Mouse (Mus musculus) Patski (cell line): Measurements from ENCODE around the gene Scfd2. TPM values are rescaled to one million over a fixed set of nuclear protein-coding genes. Genes with fewer than 3 reads are reported as not detected.

Source experiments
- ATAC-seq: fragments of 100-300 bp; one replicate; pipeline ENCODE4 v1.8.0; 2021
- CTCF ChIA-PET: fragments of 350-600 bp; sonication (Branson Sonifier 250); formaldehyde crosslinking; loops from one replicate; lab custom pipeline; 2022; ENCODE audit warnings: inconsistent platforms; lab: Charles Lee
- POLR2A ChIA-PET: fragments of 350-600 bp; sonication (Branson Sonifier 250); formaldehyde crosslinking; loops from one replicate; lab custom pipeline; 2022; ENCODE audit warnings: antibody characterized with exemption, inconsistent platforms; lab: Charles Lee
- DNase-seq: peaks from one replicate; pipeline ENCODE4 v3.0.0-alpha.2; 2011; ENCODE audit warnings: low read depth, low spot score
- H3K27me3 ChIP-seq: fragments of 371-371 bp; one replicate; pipeline ENCODE4 v1.5.1; 2021
- CTCF ChIP-seq: fragments of 100-300 bp; IDR thresholded peaks from one replicate; pipeline ENCODE4 v1.5.1; 2021
- in situ Hi-C: fragments of 300-500 bp; cut with MboI; formaldehyde crosslinking; loops from 3 replicates; pipeline ENCODE4 v1.11.1; 2018; ENCODE audit warnings: low pct_unique_long_range_greater_than_20kb, mixed read lengths
- polyA plus RNA-seq: library from polyadenylated mRNA; unstranded; gene quantifications from one replicate; pipeline ENCODE4 v1.2.3, GENCODE M21; 2021

Scfd2 gene
- polyA plus RNA-seq, 1 experiment from 2014 or later = 8.6 TPM

GRCm38 (mm10) chr5:74316333-74316945, 215.1 kb downstream of the Scfd2 start:
- DNase-seq = no peak
- no peaks in the 10 kb centered on the region for H3K27me3 ChIP-seq
- POLR2A ChIA-PET = no interaction called here
- no peak for TF ChIP-seq CTCF
- ATAC-seq = no peak
- CTCF ChIA-PET = no interaction called here
- in situ Hi-C loops = loop anchor here (10.0 to 25.0 kb wide), 2 partner anchors 296 to 618 kb away; no protein-coding TSS in a partner anchor

GRCm38 (mm10) chr5:74315471-74316245, 215.9 kb downstream of the Scfd2 start:
- ChIA-PET CTCF (interaction anchor here (0.8 kb wide), 1 partner anchor 39 kb away, joined by 3 read pairs; no protein-coding TSS in a partner anchor), POLR2A (no interaction called here)
- H3K27me3 ChIP-seq = no peaks in the 10 kb centered on the region
- no peak for TF ChIP-seq CTCF
- ATAC-seq (no peak), DNase-seq (no peak)
- in situ Hi-C loops = loop anchor here (10.0 to 25.0 kb wide), 2 partner anchors 297 to 619 kb away; no protein-coding TSS in a partner anchor

DNA sequence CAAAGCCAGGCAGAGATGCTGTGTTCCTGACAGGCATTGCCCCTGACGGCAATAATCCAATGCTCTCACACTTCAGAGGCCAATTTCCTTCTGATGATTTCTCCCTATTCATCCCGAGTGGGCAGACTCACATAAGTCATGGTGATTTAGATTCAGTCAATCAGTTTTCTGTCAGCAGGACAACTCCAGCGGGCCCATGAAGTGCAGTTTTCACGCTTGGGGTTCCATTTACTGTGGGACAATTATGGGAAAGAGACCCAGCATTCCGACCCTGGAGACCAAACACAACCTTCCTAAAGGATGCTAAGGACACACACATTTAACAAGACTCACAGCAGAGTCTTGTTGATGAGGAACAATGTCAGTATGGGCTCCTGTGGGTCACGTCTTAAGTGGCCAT, 217.1 kb downstream of the Scfd2 start:
- no peak for TF ChIP-seq CTCF

GRCm38 (mm10) chr5:74313542-74313941, 218.0 kb downstream of the Scfd2 start:
- in situ Hi-C loops = loop anchor here (5.0 to 25.0 kb wide), 3 partner anchors 299 to 844 kb away; no protein-coding TSS in a partner anchor
- no peak for TF ChIP-seq CTCF
- no peak for DNase-seq
- ChIA-PET POLR2A (no interaction called here), CTCF (interaction anchor here (1.3 kb wide), 1 partner anchor 842 kb away, joined by 3 read pairs; no protein-coding TSS in a partner anchor)
- H3K27me3 ChIP-seq = no peaks in the 10 kb centered on the region
- no peak for ATAC-seq

More for the DNA sequence above, 217.1 kb downstream of the Scfd2 start:
- ATAC-seq = no peak
- CTCF ChIA-PET = no interaction called here
- H3K27me3 ChIP-seq = no peaks in the 10 kb centered on the region
- POLR2A ChIA-PET = no interaction called here
- in situ Hi-C loops = loop anchor here (5.0 to 25.0 kb wide), 3 partner anchors 298 to 843 kb away; no protein-coding TSS in a partner anchor
- DNase-seq = no peak

DNA sequence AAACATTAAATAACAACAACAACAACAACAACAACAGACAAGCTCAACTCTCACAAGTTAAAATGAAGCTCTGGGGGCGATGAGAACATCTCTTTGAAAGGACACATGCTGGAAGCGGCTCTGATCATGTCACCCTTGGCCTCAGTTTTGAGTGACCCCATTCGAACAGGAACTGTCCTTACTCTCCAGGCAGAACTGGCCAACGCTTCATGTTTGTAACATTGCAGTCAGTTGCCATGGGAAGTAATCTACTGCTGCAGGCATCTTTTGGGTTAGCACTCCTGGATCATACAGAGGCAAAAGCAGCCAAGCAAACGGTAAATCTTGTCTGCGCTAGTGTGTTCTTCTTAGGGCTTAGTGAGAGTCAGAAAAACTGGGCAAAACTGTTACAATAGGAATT, 219.7 kb downstream of the Scfd2 start:
- POLR2A ChIA-PET = interaction anchor here (1.5 kb wide), 1 partner anchor 16 kb away, joined by 3 read pairs; no protein-coding TSS in a partner anchor
- in situ Hi-C loops = loop anchor here (5.0 to 25.0 kb wide), 3 partner anchors 300 to 845 kb away; no protein-coding TSS in a partner anchor
- no peaks in the 10 kb centered on the region for H3K27me3 ChIP-seq
- no peak for TF ChIP-seq CTCF
- DNase-seq (no peak), ATAC-seq (no peak)
- CTCF ChIA-PET = interaction anchor here (0.9 to 2.8 kb wide), 10 partner anchors 10 to 844 kb away, joined by 3 to 19 read pairs (median 6); no protein-coding TSS in a partner anchor

DNA sequence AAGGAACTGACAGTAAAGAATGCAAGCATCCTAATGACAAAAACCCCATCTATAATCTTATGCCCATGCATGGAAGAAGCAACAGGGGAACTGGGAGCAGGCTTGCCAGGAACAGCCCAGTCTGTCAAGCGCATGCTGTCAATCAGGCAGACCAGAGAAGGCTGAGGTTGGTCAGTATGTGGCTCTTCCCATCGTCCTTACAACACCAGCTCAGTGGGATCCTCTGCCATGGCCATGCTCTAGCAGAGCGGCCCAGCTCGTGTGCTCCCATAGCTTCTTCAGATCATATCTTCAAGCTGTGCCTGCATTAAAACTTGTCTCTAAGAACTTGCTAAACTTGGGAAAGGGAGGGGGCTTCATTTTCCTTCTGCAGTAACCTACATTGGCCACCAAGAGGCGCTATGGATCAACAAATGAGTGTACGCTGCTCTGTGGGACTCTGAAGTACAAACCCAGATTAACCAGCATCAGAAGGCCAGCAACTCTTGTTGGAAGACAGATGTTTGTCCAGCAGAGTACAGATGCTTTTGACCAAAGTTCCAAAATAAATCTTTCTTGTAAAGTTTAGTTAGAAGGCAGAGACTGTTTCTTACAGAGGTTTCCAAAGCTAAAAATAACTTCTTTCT, 220.2 kb downstream of the Scfd2 start:
- ATAC-seq (peak; percentile 60), DNase-seq (no peak)
- peak; percentile 89 for TF ChIP-seq CTCF
- no peaks in the 10 kb centered on the region for H3K27me3 ChIP-seq
- CTCF ChIA-PET = interaction anchor here (1.0 to 2.8 kb wide), 12 partner anchors 9 to 845 kb away, joined by 3 to 19 read pairs (median 4); no protein-coding TSS in a partner anchor
- POLR2A ChIA-PET = interaction anchor here (1.5 kb wide), 1 partner anchor 16 kb away, joined by 3 read pairs; no protein-coding TSS in a partner anchor
- in situ Hi-C loops = loop anchor here (5.0 to 25.0 kb wide), 3 partner anchors 301 to 846 kb away; no protein-coding TSS in a partner anchor

- POLR2A ChIA-PET = interaction anchor here (1.5 kb wide), 1 partner anchor 14 kb away, joined by 3 read pairs; no protein-coding TSS in a partner anchor
- no peaks in the 10 kb centered on the region for H3K27me3 ChIP-seq
- TF ChIP-seq CTCF = no peak
- ATAC-seq = no peak
- CTCF ChIA-PET = interaction anchor here (1.3 to 2.8 kb wide), 5 partner anchors 27 to 846 kb away, joined by 4 to 19 read pairs (median 5); no protein-coding TSS in a partner anchor
- in situ Hi-C loops = loop anchor here (5.0 to 25.0 kb wide), 3 partner anchors 302 to 847 kb away; no protein-coding TSS in a partner anchor
- no peak for DNase-seq
Observed at GRCm38 (mm10) chr5:74310101-74310500, 221.5 kb downstream of the Scfd2 start.

DNA sequence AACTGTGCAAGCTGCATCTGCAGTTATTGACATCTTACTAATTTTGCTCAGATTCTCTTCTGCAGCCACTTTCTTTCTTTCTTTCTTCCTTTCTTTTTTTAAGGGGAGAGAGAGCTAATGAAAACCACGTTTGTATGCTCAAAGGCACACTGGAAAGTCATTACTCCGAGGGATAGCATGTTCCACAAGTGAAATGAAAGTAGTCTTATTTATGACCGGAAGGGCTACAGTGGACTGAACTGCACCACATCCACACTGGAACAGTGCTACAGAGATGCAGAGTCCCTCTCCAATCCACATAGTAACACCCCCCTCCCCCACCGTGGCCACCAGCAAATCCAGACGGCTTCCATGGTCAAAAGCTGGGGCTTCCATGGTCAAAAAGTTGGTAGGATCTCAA, 224.3 kb downstream of the Scfd2 start:
- CTCF ChIA-PET = interaction anchor here (1.2 kb wide), 1 partner anchor 850 kb away, joined by 4 read pairs; no protein-coding TSS in a partner anchor
- in situ Hi-C loops = loop anchor here (25.0 kb wide), 1 partner anchor 305 kb away; no protein-coding TSS in a partner anchor
- TF ChIP-seq CTCF = no peak
- DNase-seq (no peak), ATAC-seq (no peak)
- no peaks in the 10 kb centered on the region for H3K27me3 ChIP-seq
- POLR2A ChIA-PET = interaction anchor here (0.6 kb wide), 1 partner anchor 282 kb away, joined by 3 read pairs; no protein-coding TSS in a partner anchor

DNA sequence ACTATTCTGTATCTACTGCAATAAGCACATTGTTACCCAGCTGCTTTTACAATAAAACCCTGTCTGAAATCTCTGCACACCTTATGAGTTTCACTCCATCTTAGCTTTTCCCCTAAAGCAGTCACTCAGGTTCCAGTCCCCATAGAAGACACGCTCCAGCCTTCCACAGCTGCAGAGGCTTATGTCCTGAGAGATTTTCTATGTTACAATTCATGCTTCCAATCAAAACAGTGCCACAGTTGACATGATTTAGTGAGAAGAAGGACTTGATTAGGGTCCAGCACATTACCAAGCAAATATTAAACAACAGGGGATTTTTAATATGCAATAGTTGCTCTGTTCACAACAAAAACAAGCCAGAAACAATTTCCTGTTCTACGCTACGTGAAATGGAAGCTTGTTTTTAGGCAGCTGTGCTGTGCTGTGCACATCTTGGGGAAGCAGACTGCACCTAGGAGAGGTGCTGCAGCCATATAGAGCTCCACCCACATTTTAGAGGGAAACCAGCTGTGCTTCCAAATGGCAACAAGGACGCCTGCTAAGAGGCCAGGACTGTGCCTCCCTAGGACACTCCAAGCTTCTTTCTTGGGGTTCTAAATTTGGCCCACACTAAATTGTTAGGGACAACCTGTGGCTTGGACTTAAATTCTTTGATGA, 225.9 kb downstream of the Scfd2 start:
- POLR2A ChIA-PET = no interaction called here
- ATAC-seq (no peak), DNase-seq (no peak)
- CTCF ChIA-PET = interaction anchor here (0.7 to 1.2 kb wide), 2 partner anchors 21 to 851 kb away, joined by 3 read pairs; no protein-coding TSS in a partner anchor
- TF ChIP-seq CTCF = no peak
- no peaks in the 10 kb centered on the region for H3K27me3 ChIP-seq
- in situ Hi-C loops = loop anchor here (25.0 kb wide), 1 partner anchor 307 kb away; no protein-coding TSS in a partner anchor
